In genomic region chr2:161572201-161572600, GRCm38 (mm10) we compare ENCODE assay signal across 23 mouse cellular contexts.
DNase-seq lines count a peak whose midpoint lies in the region; ATAC-seq and TF ChIP-seq lines count a peak whose summit lies in the region.
"Had no signal": no experiment of that assay in that cellular context is flagged by ENCODE, and none has a peak within 500 bp of the region (broad histone marks: within the 10 kb centered on the region; RNA-seq: fewer than 3 reads in every experiment).

No protein-coding gene starts in this region.

- no peak overlapping the region for H3K4me2 ChIP-seq in lung, postnatal 0 days (replicated peaks; ENCODE audit: low read depth, low read length)
- no peak overlapping the region for H3K4me2 ChIP-seq in myocyte (ENCODE audit: low read depth)
- no peak overlapping the region for H3K4me2 ChIP-seq in forebrain, embryonic 13.5 days
- H3K4me2 ChIP-seq in kidney, embryonic 15.5 days = no peak overlapping the region
- H3K4me2 ChIP-seq: embryonic facial prominence, embryonic 12.5 days; forebrain, embryonic 12.5 days; forebrain, embryonic 15.5 days had no signal

- TF ChIP-seq EP300 in lung, postnatal 0 days (IDR thresholded peaks at IDR 0.05) = peak; percentile 44; the same call in 1 of the 2 replicates

- ATAC-seq in lung, postnatal 0 days = no peak
- no peak for ATAC-seq in forebrain, embryonic 13.5 days
- no peak for ATAC-seq in kidney, embryonic 15.5 days (replicated peaks; ENCODE audit: low FRiP score)
- ATAC-seq: CD4-positive, CD25-positive, alpha-beta regulatory T cell, adult 4 months; forebrain, embryonic 15.5 days; forebrain, postnatal 0 days had no signal

- H3K36me3 ChIP-seq in lung, postnatal 0 days (ENCODE audit: insufficient read depth, low read length) = no peaks in the 10 kb centered on the region
- no peaks in the 10 kb centered on the region for H3K36me3 ChIP-seq in myocyte (ENCODE audit: control insufficient read depth, insufficient read depth)
- no peaks in the 10 kb centered on the region for H3K36me3 ChIP-seq in forebrain, embryonic 13.5 days (ENCODE audit: poor library complexity, severe bottlenecking)
- H3K36me3 ChIP-seq in kidney, embryonic 15.5 days = no peaks in the 10 kb centered on the region
- H3K36me3 ChIP-seq: embryonic facial prominence, embryonic 10.5 days; embryonic facial prominence, embryonic 12.5 days; forebrain, embryonic 10.5 days; forebrain, embryonic 12.5 days; forebrain, embryonic 15.5 days; G1E had no signal

- no peaks in the 10 kb centered on the region for H3K4me1 ChIP-seq in lung, postnatal 0 days (ENCODE audit: insufficient read depth, low read depth, low read length)
- no peaks in the 10 kb centered on the region for H3K4me1 ChIP-seq in forebrain, embryonic 13.5 days
- H3K4me1 ChIP-seq in kidney, embryonic 15.5 days = no peaks in the 10 kb centered on the region
- H3K4me1 ChIP-seq: embryonic facial prominence, embryonic 10.5 days; forebrain, embryonic 12.5 days had no signal

- no peaks in the 10 kb centered on the region for H3K9me3 ChIP-seq in lung, postnatal 0 days (ENCODE audit: low read length)
- no peaks in the 10 kb centered on the region for H3K9me3 ChIP-seq in forebrain, embryonic 13.5 days (replicated peaks)
- H3K9me3 ChIP-seq in kidney, embryonic 15.5 days (replicated peaks) = no peaks in the 10 kb centered on the region
- H3K9me3 ChIP-seq: embryonic facial prominence, embryonic 10.5 days; embryonic facial prominence, embryonic 12.5 days; forebrain, embryonic 10.5 days; forebrain, embryonic 12.5 days; forebrain, embryonic 15.5 days had no signal

- H3K79me2 ChIP-seq in myocyte (ENCODE audit: control insufficient read depth, insufficient read depth) = no peaks in the 10 kb centered on the region

- H3K4me3 ChIP-seq in lung, postnatal 0 days (ENCODE audit: low read depth, low read length) = no peak overlapping the region
- H3K4me3 ChIP-seq in myocyte = no peak overlapping the region
- no peak overlapping the region for H3K4me3 ChIP-seq in forebrain, embryonic 13.5 days
- H3K4me3 ChIP-seq in kidney, embryonic 15.5 days (replicated peaks) = no peak overlapping the region
- H3K4me3 ChIP-seq: embryonic facial prominence, embryonic 10.5 days; embryonic facial prominence, embryonic 12.5 days; forebrain, embryonic 10.5 days; forebrain, embryonic 12.5 days; forebrain, embryonic 15.5 days had no signal

- no peak overlapping the region for H3K27ac ChIP-seq in lung, postnatal 0 days (ENCODE audit: low read length)
- no peak overlapping the region for H3K27ac ChIP-seq in forebrain, embryonic 13.5 days
- no peak overlapping the region for H3K27ac ChIP-seq in kidney, embryonic 15.5 days
- H3K27ac ChIP-seq: embryonic facial prominence, embryonic 10.5 days; embryonic facial prominence, embryonic 12.5 days; forebrain, embryonic 10.5 days; forebrain, embryonic 12.5 days; forebrain, embryonic 15.5 days had no signal

- no peak overlapping the region for H3ac ChIP-seq in myocyte (ENCODE audit: control insufficient read depth, insufficient read length)

- DNase-seq in adrenal gland, adult 8-10 months = peak; percentile 26
- no peak for DNase-seq in adrenal gland, adult 18-20 months (ENCODE audit: low spot score in 2 of 2)
- DNase-seq in lung, postnatal 0 days (ENCODE audit: low spot score) = peak; percentile 22
- no peak for DNase-seq in lung, postnatal 25 days (ENCODE audit: low spot score)
- DNase-seq in Muller cell, postnatal 12 days (ENCODE audit: inconsistent ontology term) = peak; percentile 91
- DNase-seq: adrenal gland, postnatal 14 days; cerebellum, adult 11 months; cerebellum, adult 2 months; cerebellum, adult 9-10 months; cerebellum, postnatal 10 days; cerebellum, postnatal 25 days; forebrain, postnatal 0 days had no signal

- TF ChIP-seq POLR2A in myocyte (IDR thresholded peaks at IDR 0.05; ENCODE audit: insufficient read length, low read depth) = no peak

- H3K9ac ChIP-seq in lung, postnatal 0 days (replicated peaks; ENCODE audit: low read depth) = no peak overlapping the region
- H3K9ac ChIP-seq in forebrain, embryonic 13.5 days = no peak overlapping the region
- no peak overlapping the region for H3K9ac ChIP-seq in kidney, embryonic 15.5 days
- H3K9ac ChIP-seq: embryonic facial prominence, embryonic 12.5 days; forebrain, embryonic 12.5 days; forebrain, embryonic 15.5 days; forebrain, postnatal 0 days had no signal

- TF ChIP-seq CTCF in lung, postnatal 0 days (IDR thresholded peaks at IDR 0.05) = no peak

- no peaks in the 10 kb centered on the region for H3K27me3 ChIP-seq in lung, postnatal 0 days (replicated peaks; ENCODE audit: insufficient read depth, low read length)
- H3K27me3 ChIP-seq in myocyte (ENCODE audit: control insufficient read depth, insufficient read depth, insufficient read length) = no peaks in the 10 kb centered on the region
- no peaks in the 10 kb centered on the region for H3K27me3 ChIP-seq in forebrain, embryonic 13.5 days
- H3K27me3 ChIP-seq in kidney, embryonic 15.5 days = no peaks in the 10 kb centered on the region
- H3K27me3 ChIP-seq: CH12.LX; embryonic facial prominence, embryonic 12.5 days; forebrain, embryonic 12.5 days; forebrain, embryonic 15.5 days had no signal

TF ChIP-seq in myocyte, 11 proteins besides CTCF, POLR2A, EP300 and RAD21:
- TF ChIP-seq REST (IDR thresholded peaks at IDR 0.05; ENCODE audit: insufficient read depth, insufficient read length) (no peak), CEBPB (IDR thresholded peaks at IDR 0.05; ENCODE audit: insufficient read depth, poor library complexity, severe bottlenecking) (0 out of 2 replicates have a peak, but pooled peaks have one; percentile 12), MAX (IDR thresholded peaks at IDR 0.05; ENCODE audit: low read depth) (no peak)

Comparison
In these comparisons a context has a peak if more than half of its experiments do, and no peak if none do; other contexts are left out.
1. DNase-seq: peak in adrenal gland, adult 8-10 months (single experiment), lung, postnatal 0 days (single experiment) and Muller cell, postnatal 12 days (single experiment); none in adrenal gland, adult 18-20 months (0 of 2) and lung, postnatal 25 days (single experiment).